Mouse (Mus musculus) heart, embryonic 12.5 days (tissue): ENCODE measurements around the gene Tmub2. TPM values are rescaled to one million over a fixed set of nuclear protein-coding genes. Genes with fewer than 3 reads are reported as not detected.
A peak's percentile ranks its signal among the peaks of the same experiment; 100 is the strongest.

Experiments used
- ATAC-seq: fragments of 200-750 bp; cut with Nextera tagmentation; 2 replicates; pipeline ENCODE4 v1.8.0; 2017; ENCODE audit warnings: moderate TSS enrichment, moderate library complexity; ENCODE audit not compliant: insufficient number of reproducible peaks, low FRiP score
- H3K27ac ChIP-seq: fragments of 300-500 bp; sonication (generic); 2 replicates; pipeline ENCODE4 v1.5.1; 2016; ENCODE audit warnings: mild to moderate bottlenecking, moderate library complexity; ENCODE audit not compliant: poor library complexity, severe bottlenecking
- H3K27me3 ChIP-seq: fragments of 300-500 bp; sonication (generic); replicated peaks from 2 replicates; pipeline ENCODE4 v1.6.1; 2016; ENCODE audit warnings: mild to moderate bottlenecking, moderate library complexity
- H3K36me3 ChIP-seq: fragments of 300-500 bp; sonication (generic); 2 replicates; pipeline ENCODE4 v1.6.1; 2016; ENCODE audit warnings: mild to moderate bottlenecking, moderate library complexity
- H3K4me1 ChIP-seq: fragments of 300-500 bp; sonication (generic); replicated peaks from 2 replicates; pipeline ENCODE4 v1.6.1; 2016; ENCODE audit warnings: mild to moderate bottlenecking
- H3K4me2 ChIP-seq: fragments of 300-500 bp; sonication (generic); 2 replicates; pipeline ENCODE4 v1.6.1; 2016; ENCODE audit warnings: mild to moderate bottlenecking, moderate library complexity
- H3K4me3 ChIP-seq: fragments of 300-500 bp; sonication (generic); 2 replicates; pipeline ENCODE4 v1.5.1; 2016; ENCODE audit warnings: mild to moderate bottlenecking
- H3K9ac ChIP-seq: fragments of 300-500 bp; sonication (generic); 2 replicates; pipeline ENCODE4 v1.6.1; 2016; ENCODE audit warnings: mild to moderate bottlenecking, moderate library complexity
- H3K9me3 ChIP-seq: fragments of 300-500 bp; sonication (generic); replicated peaks from 2 replicates; pipeline ENCODE4 v1.6.1; 2016; ENCODE audit warnings: mild to moderate bottlenecking, moderate library complexity
- WGBS: fragments of 180-500 bp; shearing (Covaris S2); methylation state at CpG from one replicate; pipeline ENCODE4 v1.1.7; 2016; 5-methylcytosine and 5-hydroxymethylcytosine counted together
- polyA plus RNA-seq: library from polyadenylated mRNA; unstranded; fragments of >200 nt; fragmentation: Nextera tagmentation; extraction: Ambion mirVana; gene quantifications from 2 replicates; pipeline ENCODE4 v1.2.1, GENCODE M21; 2016

The Tmub2 gene
- polyA plus RNA-seq, 1 experiment from 2014 or later, result 35.7 TPM

DNA sequence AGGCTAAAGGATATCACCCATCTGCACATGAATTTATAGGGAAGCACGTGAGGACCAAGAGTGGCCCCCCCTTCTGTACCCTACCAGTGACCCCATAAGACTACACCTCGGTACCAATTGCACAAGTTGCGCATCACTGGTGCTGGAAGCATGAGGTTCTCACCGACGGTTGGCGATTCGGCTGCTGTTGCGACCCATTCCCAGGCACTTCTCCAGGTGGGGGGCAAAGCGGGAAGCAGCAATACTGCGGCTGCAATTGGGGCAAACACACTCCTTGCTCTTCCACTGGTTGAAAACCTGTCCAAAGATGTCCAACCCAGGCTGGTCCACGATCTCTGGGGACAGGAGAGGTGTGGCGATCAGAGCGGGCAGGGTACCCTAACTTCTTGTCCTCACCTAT is 9.2 kb downstream of the Tmub2 start:
- H3K36me3 ChIP-seq, result peaks cover 48% of the 10 kb centered on the region
- no peak for ATAC-seq
- no peak overlapping the region for H3K27ac ChIP-seq
- no peak overlapping the region for H3K4me3 ChIP-seq
- no peak overlapping the region for H3K4me2 ChIP-seq
- H3K9me3 ChIP-seq, result no peaks in the 10 kb centered on the region
- no peak overlapping the region for H3K9ac ChIP-seq
- H3K27me3 ChIP-seq, result no peaks in the 10 kb centered on the region
- H3K4me1 ChIP-seq, result peaks cover 20% of the 10 kb centered on the region
- WGBS, result 94% methylated on average over 13 of the region's 13 CpGs

DNA sequence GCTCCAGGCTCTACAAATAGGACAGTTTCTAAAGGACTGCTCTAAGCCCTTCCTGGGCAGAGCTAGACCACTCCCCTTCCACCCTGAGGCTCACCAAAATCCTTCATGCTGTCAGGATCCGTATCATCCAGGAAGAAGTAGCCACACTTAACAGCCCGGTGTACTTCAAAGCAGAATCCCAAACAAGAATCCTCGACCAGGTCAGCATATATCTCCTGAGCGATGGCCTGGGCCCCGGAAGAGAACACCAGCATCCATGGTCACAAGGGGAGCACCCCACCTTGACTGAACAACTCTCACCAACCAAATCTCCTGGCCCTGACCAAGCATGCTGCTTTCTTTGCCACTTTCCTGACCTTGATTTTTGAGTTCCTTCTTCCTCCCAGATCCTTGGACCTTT is 9.7 kb downstream of the Tmub2 start:
- H3K9ac ChIP-seq, result peak overlapping the region; percentile 95; the same call in 1 of the 2 replicates
- no peak for ATAC-seq
- H3K27me3 ChIP-seq, result no peaks in the 10 kb centered on the region
- H3K27ac ChIP-seq, result no peak overlapping the region
- H3K36me3 ChIP-seq, result peaks cover 48% of the 10 kb centered on the region
- no peaks in the 10 kb centered on the region for H3K9me3 ChIP-seq
- peak overlapping the region; percentile 87; the same call in 1 of the 2 replicates for H3K4me2 ChIP-seq
- H3K4me3 ChIP-seq, result peak overlapping the region; percentile 90
- peaks cover 20% of the 10 kb centered on the region for H3K4me1 ChIP-seq
- whole genome bisulfite sequencing, result 71% methylated on average over 5 of the region's 5 CpGs

DNA sequence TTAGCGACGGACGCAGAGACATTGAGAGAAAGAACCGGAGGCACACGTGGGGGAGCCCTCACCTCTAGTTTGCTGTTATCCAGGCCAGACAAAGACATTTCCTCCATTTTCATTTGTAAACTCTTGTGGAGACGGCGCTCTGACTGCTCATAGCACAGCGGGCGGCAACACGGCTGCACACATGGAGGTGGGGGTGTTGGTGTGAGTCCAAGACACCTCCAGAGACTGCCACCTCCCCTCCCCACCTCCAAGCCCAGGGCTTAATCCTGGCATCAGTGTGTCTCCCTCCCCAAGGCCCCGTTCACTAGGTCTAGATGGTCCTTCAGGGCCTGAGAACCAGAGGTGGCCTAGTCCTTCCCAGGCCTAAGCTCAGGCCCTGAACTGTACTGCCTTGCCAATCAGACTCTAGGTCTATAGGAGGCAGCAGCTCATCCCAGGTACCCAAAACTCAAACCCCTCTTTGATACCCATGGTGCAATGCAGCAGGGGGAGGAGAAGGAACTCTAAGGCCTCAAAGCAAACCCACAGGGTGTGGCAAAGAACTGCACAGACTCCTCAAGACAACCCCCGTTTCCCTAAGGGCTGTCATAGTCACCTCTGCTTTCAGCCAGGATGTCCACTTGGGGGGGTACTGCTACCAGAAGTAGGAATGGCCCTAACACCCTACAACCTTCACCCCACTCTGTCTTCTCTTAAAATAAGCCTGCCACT is 10.3 kb downstream of the Tmub2 start:
- no peak for ATAC-seq
- H3K4me3 ChIP-seq, result peak overlapping the region; percentile 90
- H3K27me3 ChIP-seq, result no peaks in the 10 kb centered on the region
- WGBS, result 74% methylated on average over 12 of the region's 12 CpGs
- H3K9me3 ChIP-seq, result peaks cover 2% of the 10 kb centered on the region; the same call in 1 of the 2 replicates
- peak overlapping the region; percentile 99 for H3K27ac ChIP-seq
- H3K4me1 ChIP-seq, result peaks cover 20% of the 10 kb centered on the region
- H3K36me3 ChIP-seq, result peaks cover 42% of the 10 kb centered on the region
- peak overlapping the region; percentile 87 for H3K4me2 ChIP-seq
- H3K9ac ChIP-seq, result peak overlapping the region; percentile 95

DNA sequence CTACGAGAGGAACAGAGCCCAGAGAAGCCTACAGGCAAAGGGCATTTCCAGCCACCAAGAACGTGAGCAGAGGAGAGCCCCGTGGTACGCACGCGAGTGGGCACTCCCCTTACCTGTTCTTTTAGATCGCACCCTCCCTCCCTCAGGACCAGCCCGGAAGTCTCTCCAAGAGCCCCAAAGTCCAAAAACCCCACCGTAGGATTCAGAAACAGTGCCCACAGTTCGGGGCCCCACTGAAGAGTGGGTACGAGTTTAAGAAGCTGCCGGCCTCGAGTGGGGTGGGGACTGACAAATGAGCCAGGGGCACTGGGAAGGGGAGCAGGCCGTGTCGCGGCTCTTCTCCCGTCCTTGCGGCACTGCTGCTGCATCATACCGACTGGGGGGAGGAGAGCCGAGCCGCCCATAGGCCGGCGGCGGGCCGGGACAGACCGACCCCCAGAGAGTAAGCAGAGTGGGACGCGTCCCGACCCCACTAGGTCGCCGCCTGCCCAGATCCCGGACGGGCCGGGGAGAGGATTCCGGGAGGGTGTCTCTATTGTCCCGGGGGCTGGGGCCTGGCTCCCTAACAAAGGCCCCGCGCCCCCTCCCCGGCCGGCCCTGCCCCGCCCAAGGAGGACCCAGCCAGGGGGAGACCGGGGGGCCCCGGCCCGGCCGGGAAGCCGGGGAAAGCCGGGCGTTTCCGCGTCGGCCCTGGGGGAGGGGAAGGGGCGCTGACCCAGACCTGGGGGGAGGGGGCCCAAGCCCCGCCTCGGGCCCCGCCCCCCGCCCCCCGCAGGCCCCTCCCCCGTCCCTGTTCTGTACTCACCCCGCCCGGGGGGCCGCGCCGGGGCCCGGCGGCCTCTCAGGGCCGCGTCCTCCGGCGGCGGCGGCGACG is 11.1 kb downstream of the Tmub2 start:
- Histone ChIP-seq H3K9me3 (peaks cover 4% of the 10 kb centered on the region; the same call in 1 of the 2 replicates), H3K4me3 (peak overlapping the region; percentile 90), H3K27me3 (no peaks in the 10 kb centered on the region), H3K4me1 (peaks cover 20% of the 10 kb centered on the region), H3K27ac (peak overlapping the region; percentile 99), H3K36me3 (peaks cover 34% of the 10 kb centered on the region), H3K4me2 (peak overlapping the region; percentile 87), H3K9ac (peak overlapping the region; percentile 95)
- WGBS, result 2% methylated on average over 41 of the region's 73 CpGs
- ATAC-seq, result peak; percentile 51

DNA sequence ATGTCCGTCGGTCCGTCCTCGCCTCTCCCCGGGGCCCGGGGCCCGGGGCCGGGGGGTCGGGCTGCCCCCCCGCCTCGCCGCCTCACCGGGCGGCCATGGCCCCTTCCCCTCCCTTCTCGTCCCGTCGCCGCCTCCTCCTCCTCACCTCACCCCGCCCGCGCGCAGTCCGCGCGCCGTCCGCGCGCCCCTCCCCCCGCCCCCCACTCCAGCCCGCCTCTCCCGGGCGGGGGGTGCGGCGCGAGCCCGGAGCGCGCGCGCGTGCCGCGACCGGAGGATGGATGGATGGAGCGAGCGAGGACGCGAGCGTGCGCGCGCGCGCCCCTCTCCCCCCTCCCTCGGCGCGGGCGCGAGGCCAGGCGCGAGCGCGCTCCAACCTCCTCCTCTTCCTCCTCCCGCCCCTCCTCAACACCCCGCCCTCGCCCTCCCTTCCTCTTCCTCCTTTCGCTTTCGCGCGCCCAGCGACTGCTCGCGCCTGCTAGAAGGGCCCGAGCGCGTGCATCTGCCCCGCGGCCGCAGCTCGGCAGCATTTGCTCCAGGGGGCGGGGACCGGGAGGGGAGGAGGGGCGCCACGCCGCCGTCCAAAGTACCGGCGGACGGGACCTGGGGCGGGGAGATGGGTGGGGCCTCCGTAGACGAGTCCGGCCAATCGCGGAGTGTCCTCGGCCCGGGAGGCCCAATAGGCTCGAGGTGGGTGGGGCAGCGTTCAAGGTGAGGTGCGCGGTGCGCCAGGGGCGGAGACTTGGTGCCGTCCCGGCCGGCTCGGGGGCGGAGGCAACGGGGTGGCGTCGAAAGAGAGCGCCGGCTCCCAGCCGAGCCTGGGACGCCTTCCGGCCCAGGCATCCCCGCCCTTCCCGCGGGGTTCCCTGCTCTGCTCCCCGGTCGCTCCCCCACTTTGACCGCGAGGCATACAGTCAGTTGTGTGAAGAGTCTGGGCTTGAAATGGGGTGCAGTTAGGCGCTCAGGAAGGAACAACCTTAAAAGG is 12.1 kb downstream of the Tmub2 start, which contains the start of gene Atxn7l3:
Gene Atxn7l3 (minus strand): TSS at position 141 of the 982 bp plus-strand sequence.
- WGBS, result under 1% methylated on average over 84 of the region's 125 CpGs
- ATAC-seq, result peak; percentile 96
- Histone ChIP-seq H3K36me3 (peaks cover 25% of the 10 kb centered on the region), H3K27ac (peak within 1 kb of the TSS; percentile 99), H3K4me1 (peaks cover 20% of the 10 kb centered on the region), H3K4me2 (peak within 1 kb of the TSS; percentile 87), H3K9me3 (peaks cover 4% of the 10 kb centered on the region; the same call in 1 of the 2 replicates), H3K4me3 (peak within 1 kb of the TSS; percentile 90), H3K9ac (peak within 1 kb of the TSS; percentile 95), H3K27me3 (no peaks in the 10 kb centered on the region)

DNA sequence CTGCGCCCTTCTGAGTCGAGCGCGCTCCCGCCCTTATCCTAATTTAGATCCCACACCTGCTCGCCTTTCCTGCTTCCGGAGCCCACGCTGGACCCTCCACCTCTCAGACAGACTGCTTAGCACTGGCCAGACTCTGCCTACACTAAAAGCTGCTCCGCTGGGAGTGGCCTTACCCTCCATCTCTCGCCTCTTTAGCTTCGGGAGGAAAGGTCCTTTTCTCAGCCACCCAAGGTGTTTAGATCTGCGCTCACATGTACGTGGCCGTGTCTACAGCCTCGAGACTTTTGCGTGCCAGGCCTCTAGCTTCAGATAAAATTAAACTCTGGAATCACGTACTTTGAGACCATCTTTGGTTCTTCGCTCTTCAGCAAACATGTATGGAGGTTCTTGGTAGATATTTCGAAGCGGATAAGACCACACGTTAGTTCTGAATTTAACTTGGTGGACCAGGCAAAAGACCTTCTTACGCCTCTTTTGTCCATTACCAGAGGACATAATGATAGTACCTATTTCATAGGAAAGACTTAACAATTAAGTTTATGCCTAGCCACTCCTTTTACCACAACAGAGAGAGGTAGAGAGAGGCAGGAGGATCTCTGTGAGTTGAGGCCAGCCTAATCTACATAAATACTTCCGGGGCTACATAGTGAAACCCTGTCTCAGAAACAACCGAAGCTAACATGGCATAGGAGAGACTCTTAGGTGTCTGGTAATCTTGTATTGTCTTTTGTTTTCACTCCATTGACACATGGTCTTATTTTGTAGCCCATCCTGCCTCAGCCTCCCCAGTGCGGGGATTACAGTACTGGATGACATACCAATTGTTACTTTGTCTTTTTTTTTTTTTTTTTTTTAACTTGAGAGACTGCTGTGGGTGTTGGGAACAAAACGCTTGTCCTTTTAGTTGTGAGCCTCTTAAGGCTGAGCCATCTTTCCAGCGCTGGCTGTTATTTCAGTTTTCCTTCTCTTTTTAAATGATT is 13.1 kb downstream of the Tmub2 start:
- peak overlapping the region; percentile 87 for H3K4me2 ChIP-seq
- 0 out of 2 replicates have a peak, but pooled peaks have one; percentile 12 for ATAC-seq
- H3K4me3 ChIP-seq, result peak overlapping the region; percentile 90
- peaks cover 14% of the 10 kb centered on the region for H3K36me3 ChIP-seq
- H3K27ac ChIP-seq, result peak overlapping the region; percentile 99
- WGBS, result 25% methylated on average over 27 of the region's 27 CpGs
- H3K4me1 ChIP-seq, result peaks cover 20% of the 10 kb centered on the region
- H3K27me3 ChIP-seq, result no peaks in the 10 kb centered on the region
- H3K9ac ChIP-seq, result peak overlapping the region; percentile 95
- peaks cover 4% of the 10 kb centered on the region; the same call in 1 of the 2 replicates for H3K9me3 ChIP-seq

DNA sequence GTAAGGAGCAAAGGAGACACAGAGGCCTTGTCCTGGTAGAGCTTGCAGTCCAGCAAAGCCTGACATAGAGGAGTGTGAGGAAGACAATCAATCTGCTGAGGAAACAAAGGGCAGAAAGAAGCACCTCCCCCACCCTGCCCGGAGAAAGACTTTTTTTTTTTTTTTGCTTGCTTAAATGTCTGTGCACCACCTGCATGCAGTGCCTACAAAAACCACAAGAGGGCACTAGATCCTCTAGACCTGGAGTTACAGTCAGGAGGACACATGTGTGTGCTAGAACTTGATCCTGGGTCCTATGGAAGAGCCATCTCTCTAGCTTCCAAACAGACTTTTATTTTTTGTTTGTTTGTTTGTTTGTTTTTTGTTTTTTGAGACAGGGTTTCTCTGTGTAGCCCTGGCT is 15.1 kb downstream of the Tmub2 start:
- Histone ChIP-seq H3K27ac (no peak overlapping the region), H3K9me3 (peaks cover 4% of the 10 kb centered on the region; the same call in 1 of the 2 replicates), H3K4me2 (no peak overlapping the region), H3K4me1 (peaks cover 14% of the 10 kb centered on the region), H3K36me3 (no peaks in the 10 kb centered on the region), H3K9ac (no peak overlapping the region), H3K4me3 (no peak overlapping the region), H3K27me3 (no peaks in the 10 kb centered on the region)
- 20% methylated on average over 1 of the region's 1 CpGs for WGBS
- ATAC-seq, result no peak

DNA sequence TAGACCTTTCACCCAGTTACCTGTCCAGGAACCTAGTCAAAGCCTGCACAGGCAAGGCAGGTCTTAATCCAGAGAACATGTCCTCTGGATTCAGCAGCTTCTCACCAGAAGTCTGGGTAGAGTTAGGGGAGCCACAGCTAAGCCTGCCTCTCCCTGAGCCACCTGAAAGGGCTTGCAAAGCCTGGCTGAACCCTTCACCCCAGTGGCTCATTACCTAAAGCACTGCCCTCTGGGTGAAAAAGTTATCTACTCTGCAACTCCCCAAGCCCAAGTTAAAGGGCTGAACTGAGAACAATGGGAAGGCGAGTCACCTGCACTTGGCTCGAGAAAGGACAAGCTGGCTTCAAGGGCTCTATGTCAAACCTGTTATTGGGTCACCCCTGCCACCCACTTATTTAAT is 19.4 kb downstream of the Tmub2 start:
- WGBS, result 48% methylated on average over 2 of the region's 2 CpGs
- no peak overlapping the region for H3K4me3 ChIP-seq
- no peak for ATAC-seq
- peaks cover 5% of the 10 kb centered on the region for H3K4me1 ChIP-seq
- H3K27me3 ChIP-seq, result no peaks in the 10 kb centered on the region
- H3K9ac ChIP-seq, result no peak overlapping the region
- H3K4me2 ChIP-seq, result no peak overlapping the region
- H3K27ac ChIP-seq, result no peak overlapping the region
- H3K36me3 ChIP-seq, result peaks cover 35% of the 10 kb centered on the region
- H3K9me3 ChIP-seq, result peaks cover 4% of the 10 kb centered on the region; the same call in 1 of the 2 replicates

DNA sequence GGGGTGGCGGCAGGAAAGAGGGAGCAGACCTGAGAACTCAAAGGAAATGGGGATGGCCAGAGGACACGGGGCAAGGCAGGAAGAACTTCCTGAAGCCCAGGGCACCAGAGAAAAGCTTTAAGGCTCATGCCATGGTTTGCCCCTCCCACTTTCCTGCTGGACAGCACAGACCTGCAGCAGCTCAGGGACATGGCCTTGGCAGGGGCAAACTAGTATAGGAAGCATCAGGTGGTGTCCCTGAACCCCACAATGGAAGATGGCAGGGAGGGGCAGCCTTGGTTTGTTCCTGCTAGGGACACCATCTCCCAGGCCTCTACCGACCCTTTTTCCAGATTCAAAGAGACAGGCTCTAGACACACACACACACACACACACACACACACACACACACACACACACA is 20.6 kb downstream of the Tmub2 start:
- no peak for ATAC-seq
- Histone ChIP-seq H3K27ac (no peak overlapping the region), H3K9ac (no peak overlapping the region), H3K4me2 (no peak overlapping the region), H3K4me1 (peaks cover 18% of the 10 kb centered on the region), H3K9me3 (no peaks in the 10 kb centered on the region), H3K36me3 (peaks cover 44% of the 10 kb centered on the region), H3K4me3 (no peak overlapping the region), H3K27me3 (no peaks in the 10 kb centered on the region)
- 54% methylated on average over 2 of the region's 3 CpGs for WGBS
